Mouse (Mus musculus) kidney, adult 2 months (tissue): ENCODE data around the gene 1700066M21Rik.

ENCODE experiments used
- CTCF ChIP-seq: fragments of 200-500 bp; conservative IDR thresholded peaks from 2 replicates; pipeline ENCODE4 v1.5.1; 2011; ENCODE audit warnings: low read depth, mild to moderate bottlenecking, control low read depth, low read length, moderate library complexity, mixed read lengths; ENCODE audit not compliant: insufficient read depth, insufficient read length
- POLR2A ChIP-seq: fragments of 200-500 bp; IDR thresholded peaks from one replicate; pipeline ENCODE4 v1.6.1; 2011; ENCODE audit warnings: low read depth, low read length, control low read depth

- no peak for TF ChIP-seq POLR2A
- TF ChIP-seq CTCF, result no peak
Observed at GRCm38 (mm10) chr1:57370451-57370850, 7.0 kb upstream of the 1700066M21Rik start.
